Mouse (Mus musculus): ENCODE data around the gene Hist1h1d.

GRCm38 (mm10) chr13:23564482-23564881 is 11.4 kb downstream of the Hist1h1d start:
- TF ChIP-seq CTCF (conservative IDR thresholded peaks at IDR 0.05; ENCODE audit: low read length), result no peak
- no peak for TF ChIP-seq POU5F1 (IDR thresholded peaks at IDR 0.05; ENCODE audit: borderline replicate concordance, low read length)
- no peak for TF ChIP-seq NANOG (IDR thresholded peaks at IDR 0.05; ENCODE audit: borderline replicate concordance, low read length)

Measured in E14TG2a.4 (cell line).